Comparison of ENCODE assay signal across 13 mouse cellular contexts in genomic region chr3:20254566-20255479, GRCm38 (mm10). TPM values are rescaled to one million over a fixed set of nuclear protein-coding genes. Genes with fewer than 3 reads are reported as not detected.
DNase-seq lines count a peak whose midpoint lies in the region; ATAC-seq and TF ChIP-seq lines count a peak whose summit lies in the region.
"Had no signal": no experiment of that assay in that cellular context is flagged by ENCODE, and none has a peak within 500 bp of the region (broad histone marks: within the 10 kb centered on the region; RNA-seq: fewer than 3 reads in every experiment).

No protein-coding gene starts in this region.

- no peak for TF ChIP-seq POLR2A in heart, adult 2 months (IDR thresholded peaks at IDR 0.05; ENCODE audit: insufficient read depth, low read depth, low read length)

- TF ChIP-seq EP300 in heart, adult 2 months (IDR thresholded peaks at IDR 0.05; ENCODE audit: insufficient read depth, low read depth, low read length) = no peak
- TF ChIP-seq EP300 in stomach, postnatal 0 days (optimal IDR thresholded peaks at IDR 0.05) = no peak

- no peaks in the 10 kb centered on the region for H3K36me3 ChIP-seq in heart, adult 2 months (ENCODE audit: control insufficient read depth, insufficient read depth, low read length)
- H3K36me3 ChIP-seq in midbrain, embryonic 15.5 days (replicated peaks) = no peaks in the 10 kb centered on the region
- H3K36me3 ChIP-seq in midbrain, embryonic 13.5 days = no peaks in the 10 kb centered on the region
- no peaks in the 10 kb centered on the region for H3K36me3 ChIP-seq in stomach, postnatal 0 days (ENCODE audit: control insufficient read depth, insufficient read depth, low read length)
- H3K36me3 ChIP-seq: embryonic facial prominence, embryonic 12.5 days; liver, embryonic 13.5 days had no signal

- no peaks in the 10 kb centered on the region for H3K4me1 ChIP-seq in heart, adult 2 months (ENCODE audit: control insufficient read depth, insufficient read depth, low read length)
- no peaks in the 10 kb centered on the region for H3K4me1 ChIP-seq in midbrain, embryonic 15.5 days
- no peaks in the 10 kb centered on the region for H3K4me1 ChIP-seq in midbrain, embryonic 13.5 days (replicated peaks)
- no peaks in the 10 kb centered on the region for H3K4me1 ChIP-seq in stomach, postnatal 0 days (replicated peaks; ENCODE audit: control insufficient read depth, insufficient read depth)
- H3K4me1 ChIP-seq: embryonic facial prominence, embryonic 12.5 days; liver, embryonic 13.5 days had no signal

- no peaks in the 10 kb centered on the region for H3K9me3 ChIP-seq in midbrain, embryonic 15.5 days
- no peaks in the 10 kb centered on the region for H3K9me3 ChIP-seq in midbrain, embryonic 13.5 days
- no peaks in the 10 kb centered on the region for H3K9me3 ChIP-seq in stomach, postnatal 0 days (ENCODE audit: control insufficient read depth, low read length)
- H3K9me3 ChIP-seq: embryonic facial prominence, embryonic 12.5 days; liver, embryonic 13.5 days had no signal

- H3K27ac ChIP-seq in heart, adult 2 months = no peak overlapping the region
- H3K27ac ChIP-seq in midbrain, embryonic 15.5 days = no peak overlapping the region
- no peak overlapping the region for H3K27ac ChIP-seq in midbrain, embryonic 13.5 days
- no peak overlapping the region for H3K27ac ChIP-seq in stomach, postnatal 0 days (replicated peaks)
- H3K27ac ChIP-seq: embryonic facial prominence, embryonic 12.5 days; liver, embryonic 13.5 days had no signal

- ATAC-seq in midbrain, embryonic 15.5 days (replicated peaks) = peak; percentile 63; the same call in 1 of the 2 replicates
- ATAC-seq in midbrain, embryonic 13.5 days = no peak
- ATAC-seq in hematopoietic stem cell, adult 5-6 weeks (replicated peaks in 1 of 2; ENCODE audit: insufficient read depth in 1 of 2, low FRiP score in 2 of 2, low TSS enrichment in 1 of 2, low read depth in 1 of 2, poor library complexity in 2 of 2, severe bottlenecking in 2 of 2) = peak; percentile 45 to 59; a peak in 3 of 4 replicates
- ATAC-seq in stomach, postnatal 0 days (ENCODE audit: low FRiP score, low TSS enrichment) = 0 out of 2 replicates have a peak, but pooled peaks have one; percentile 26

- WGBS in heart, adult 2 months = 29% methylated on average over 9 of the region's 9 CpGs
- 55% methylated on average over 9 of the region's 9 CpGs for WGBS in midbrain, embryonic 15.5 days
- 51% methylated on average over 9 of the region's 9 CpGs for WGBS in midbrain, embryonic 13.5 days
- 27% methylated on average over 9 of the region's 9 CpGs for WGBS in stomach, postnatal 0 days

- H3K27me3 ChIP-seq in heart, adult 2 months (ENCODE audit: control insufficient read depth, insufficient read depth, low read length) = no peaks in the 10 kb centered on the region
- no peaks in the 10 kb centered on the region for H3K27me3 ChIP-seq in midbrain, embryonic 15.5 days (replicated peaks)
- H3K27me3 ChIP-seq in midbrain, embryonic 13.5 days = no peaks in the 10 kb centered on the region
- no peaks in the 10 kb centered on the region for H3K27me3 ChIP-seq in stomach, postnatal 0 days (ENCODE audit: control insufficient read depth, insufficient read depth, low read length)
- H3K27me3 ChIP-seq: embryonic facial prominence, embryonic 12.5 days; liver, embryonic 13.5 days had no signal

- TF ChIP-seq CTCF in heart, adult 2 months (IDR thresholded peaks at IDR 0.05) = peak; percentile 23; the same call in 1 of the 2 replicates
- peak; percentile 78 for TF ChIP-seq CTCF in stomach, postnatal 0 days (IDR thresholded peaks at IDR 0.05; ENCODE audit: low read depth)

- no peak overlapping the region for H3K4me3 ChIP-seq in heart, adult 2 months
- H3K4me3 ChIP-seq in midbrain, embryonic 15.5 days = no peak overlapping the region
- H3K4me3 ChIP-seq in midbrain, embryonic 13.5 days (replicated peaks) = no peak overlapping the region
- no peak overlapping the region for H3K4me3 ChIP-seq in stomach, postnatal 0 days (ENCODE audit: low read depth, low read length)
- H3K4me3 ChIP-seq: embryonic facial prominence, embryonic 12.5 days; liver, embryonic 13.5 days had no signal

- no peaks in the 10 kb centered on the region for H3K79me2 ChIP-seq in heart, adult 2 months (replicated peaks; ENCODE audit: control insufficient read depth, insufficient read depth, low read length)

- intact Hi-C loops in heart, adult 2 months (cut with DNase I) = loop anchor here (10.0 kb wide), 1 partner anchor 260 kb away; no protein-coding TSS in a partner anchor
- intact Hi-C loops in heart, postnatal 10 days (cut with DNase I) = loop anchor here (5.0 kb wide), 1 partner anchor 252 kb away; no protein-coding TSS in a partner anchor

- no peak overlapping the region for H3K9ac ChIP-seq in heart, adult 2 months (ENCODE audit: low read depth, low read length)
- no peak overlapping the region for H3K9ac ChIP-seq in midbrain, embryonic 15.5 days
- no peak overlapping the region for H3K9ac ChIP-seq in midbrain, embryonic 13.5 days (replicated peaks)
- H3K9ac ChIP-seq in stomach, postnatal 0 days (ENCODE audit: low read length) = no peak overlapping the region
- H3K9ac ChIP-seq: embryonic facial prominence, embryonic 12.5 days; liver, embryonic 13.5 days had no signal

- no peak overlapping the region for H3K4me2 ChIP-seq in midbrain, embryonic 15.5 days
- no peak overlapping the region for H3K4me2 ChIP-seq in midbrain, embryonic 13.5 days (replicated peaks)
- H3K4me2 ChIP-seq in stomach, postnatal 0 days (replicated peaks; ENCODE audit: low read depth) = no peak overlapping the region
- H3K4me2 ChIP-seq: embryonic facial prominence, embryonic 12.5 days; liver, embryonic 13.5 days had no signal

- no peak for DNase-seq in heart, adult 2 months
- DNase-seq in heart, postnatal 10 days = no peak
- peak; percentile 14 for DNase-seq in stomach, postnatal 0 days (ENCODE audit: low spot score)
- no peak for DNase-seq in ovary, adult 18-20 months (ENCODE audit: low spot score)
- no peak for DNase-seq in right cerebral cortex, adult 18-20 months
- DNase-seq: heart, postnatal 36 days; liver, embryonic 13.5 days; thymus, postnatal 4 days had no signal

RNA-seq across cellular contexts. Expression of gene Cpa3, which starts 12.8 kb away (rescaled TPM):
- total RNA-seq in heart, adult 2 months (2021) = 1 to 10 TPM in 1 of 2 experiments, under 1 TPM in 1; 0.96 to 1.1 TPM
- 1.3 and 2.4 TPM in 2 replicates for polyA plus RNA-seq in heart, adult 2 months (2012; rRNA removed)
- total RNA-seq in heart, postnatal 10 days (2021) = 1 to 10 TPM; 4.0 to 5.2 TPM
- polyA plus RNA-seq in midbrain, embryonic 15.5 days (2015; fragmentation: Nextera tagmentation; extraction: Ambion mirVana) = 0.15 and 1.3 TPM in 2 replicates
- polyA plus RNA-seq in midbrain, embryonic 13.5 days (2015; fragmentation: Nextera tagmentation; extraction: Ambion mirVana) = 0.11 and 0.18 TPM in 2 replicates
- 25.3 and 46.5 TPM in 2 replicates for total RNA-seq in hematopoietic stem cell, adult 5-6 weeks (2017)
- polyA plus RNA-seq in stomach, postnatal 0 days (2015; fragmentation: Nextera tagmentation; extraction: Ambion mirVana) = 10.8 TPM in 2 replicates

RNA-seq across cellular contexts. Expression of gene Cpb1, which starts 20.7 kb away (rescaled TPM):
- not detected for total RNA-seq in heart, adult 2 months (2021)
- not detected in 2 replicates for polyA plus RNA-seq in heart, adult 2 months (2012; rRNA removed)
- total RNA-seq in heart, postnatal 10 days (2021) = not detected
- 0.08 and 0.21 TPM in 2 replicates for polyA plus RNA-seq in midbrain, embryonic 15.5 days (2015; fragmentation: Nextera tagmentation; extraction: Ambion mirVana)
- 0.08 TPM in 1 of 2 replicates, not detected in the other for polyA plus RNA-seq in midbrain, embryonic 13.5 days (2015; fragmentation: Nextera tagmentation; extraction: Ambion mirVana)
- total RNA-seq in hematopoietic stem cell, adult 5-6 weeks (2017) = not detected in 2 replicates
- 3.5 and 3.8 TPM in 2 replicates for polyA plus RNA-seq in stomach, postnatal 0 days (2015; fragmentation: Nextera tagmentation; extraction: Ambion mirVana)
- total RNA-seq: heart, postnatal 36 days; neutrophil, adult 5-6 weeks had no signal
- polyA plus RNA-seq: embryonic facial prominence, embryonic 12.5 days had no signal
